Mouse (Mus musculus) embryonic facial prominence, embryonic 11.5 days (tissue): ENCODE measurements at regions not wholly inside any gene's neighbourhood (a gene's known extent, or its start where the extent isn't known, plus 50 kb on each side); places are given as distances from the start of the nearest gene placed in this dataset.

Experiments used
- ATAC-seq: fragments of 200-750 bp; cut with Nextera tagmentation; replicated peaks from 2 replicates; pipeline ENCODE4 v1.8.0; 2017; ENCODE audit warnings: low read depth; ENCODE audit not compliant: insufficient number of reproducible peaks, low FRiP score, low TSS enrichment
- DNase-seq: peaks from one replicate; pipeline ENCODE4 v3.0.0-alpha.2; 2015; ENCODE audit warnings: low spot score
- H3K27ac ChIP-seq: fragments of 300-500 bp; sonication (generic); replicated peaks from 2 replicates; pipeline ENCODE4 v1.5.1; 2014; ENCODE audit warnings: mild to moderate bottlenecking, low read depth, low read length, control low read depth
- H3K27me3 ChIP-seq: fragments of 300-500 bp; sonication (generic); 2 replicates; pipeline ENCODE4 v1.6.1; 2014; ENCODE audit warnings: mild to moderate bottlenecking, low read length, moderate library complexity, mixed read lengths; ENCODE audit not compliant: control insufficient read depth, insufficient read depth
- H3K36me3 ChIP-seq: fragments of 300-500 bp; sonication (generic); replicated peaks from 2 replicates; pipeline ENCODE4 v1.6.1; 2014; ENCODE audit warnings: low read depth, mild to moderate bottlenecking, low read length, moderate library complexity, mixed read lengths; ENCODE audit not compliant: control insufficient read depth, insufficient read depth
- H3K4me1 ChIP-seq: fragments of 300-500 bp; sonication (generic); 2 replicates; pipeline ENCODE4 v1.6.1; 2014; ENCODE audit warnings: low read length, mixed read lengths; ENCODE audit not compliant: control insufficient read depth, insufficient read depth
- H3K4me2 ChIP-seq: fragments of 300-500 bp; sonication (generic); 2 replicates; pipeline ENCODE4 v1.6.1; 2014; ENCODE audit warnings: low read depth, mild to moderate bottlenecking, control low read depth, low read length, moderate library complexity
- H3K4me3 ChIP-seq: fragments of 300-500 bp; sonication (generic); 2 replicates; pipeline ENCODE4 v1.5.1; 2014; ENCODE audit warnings: low read depth, low read length, control low read depth
- H3K9ac ChIP-seq: fragments of 300-500 bp; sonication (generic); replicated peaks from 2 replicates; pipeline ENCODE4 v1.6.1; 2014; ENCODE audit warnings: mild to moderate bottlenecking, control low read depth, low read length
- H3K9me3 ChIP-seq: fragments of 300-500 bp; sonication (generic); replicated peaks from 2 replicates; pipeline ENCODE4 v1.6.1; 2016; ENCODE audit warnings: mild to moderate bottlenecking, low read length, inconsistent platforms, mixed read lengths; ENCODE audit not compliant: control insufficient read depth
- WGBS: fragments of 180-500 bp; shearing (Covaris S2); extraction: QIAGEN DNeasy Blood & Tissue Kit; methylation state at CpG from one replicate; pipeline ENCODE4 v1.1.7; 2014; 5-methylcytosine and 5-hydroxymethylcytosine counted together

- no peaks in the 10 kb centered on the region for H3K27me3 ChIP-seq
- no peaks in the 10 kb centered on the region for H3K4me1 ChIP-seq
- no peak for ATAC-seq
- H3K36me3 ChIP-seq = no peaks in the 10 kb centered on the region
- no peak for DNase-seq
- no peak overlapping the region for H3K4me2 ChIP-seq
- no peak overlapping the region for H3K4me3 ChIP-seq
- H3K27ac ChIP-seq = no peak overlapping the region
- no peak overlapping the region for H3K9ac ChIP-seq
- 59% methylated on average over 3 of the region's 3 CpGs for WGBS
- no peaks in the 10 kb centered on the region for H3K9me3 ChIP-seq
Measured at GRCm38 (mm10) chr2:137236961-137237360, 120.5 kb upstream of the Jag1 start.

DNA sequence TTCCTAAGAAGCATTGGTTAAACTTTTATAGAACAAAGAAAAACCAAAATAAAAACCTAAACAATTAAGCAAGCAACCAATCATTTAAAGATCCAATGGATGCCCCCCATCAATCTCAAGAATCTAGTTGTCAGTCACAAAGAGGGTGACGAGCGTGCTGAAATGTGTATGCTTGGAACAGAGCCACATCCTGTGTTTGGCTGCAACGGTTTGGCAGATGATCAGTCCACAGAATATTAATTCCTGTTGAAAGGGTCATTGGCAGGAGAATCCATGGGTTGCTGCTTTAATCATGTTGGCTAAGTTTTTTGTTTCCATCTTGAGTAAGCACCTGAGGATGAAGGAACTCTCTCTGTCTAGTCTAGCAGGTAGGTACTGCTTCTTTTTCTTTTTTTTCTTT lies 117.5 kb upstream of the Jag1 start:
- Histone ChIP-seq H3K4me1 (no peaks in the 10 kb centered on the region; the same call in 1 of the 2 replicates), H3K27me3 (no peaks in the 10 kb centered on the region), H3K4me2 (no peak overlapping the region), H3K27ac (no peak overlapping the region), H3K4me3 (no peak overlapping the region), H3K9me3 (no peaks in the 10 kb centered on the region), H3K9ac (no peak overlapping the region), H3K36me3 (no peaks in the 10 kb centered on the region)
- ATAC-seq (no peak), DNase-seq (no peak)
- 83% methylated on average over 3 of the region's 3 CpGs for WGBS

- H3K4me3 ChIP-seq = no peak overlapping the region
- H3K27me3 ChIP-seq = no peaks in the 10 kb centered on the region
- H3K9me3 ChIP-seq = no peaks in the 10 kb centered on the region
- H3K9ac ChIP-seq = no peak overlapping the region
- no peak overlapping the region for H3K27ac ChIP-seq
- no peaks in the 10 kb centered on the region; the same call in 1 of the 2 replicates for H3K4me1 ChIP-seq
- ATAC-seq (no peak), DNase-seq (no peak)
- no peaks in the 10 kb centered on the region for H3K36me3 ChIP-seq
- H3K4me2 ChIP-seq = no peak overlapping the region
Measured at GRCm38 (mm10) chr2:137231161-137231560, 114.7 kb upstream of the Jag1 start.

DNA sequence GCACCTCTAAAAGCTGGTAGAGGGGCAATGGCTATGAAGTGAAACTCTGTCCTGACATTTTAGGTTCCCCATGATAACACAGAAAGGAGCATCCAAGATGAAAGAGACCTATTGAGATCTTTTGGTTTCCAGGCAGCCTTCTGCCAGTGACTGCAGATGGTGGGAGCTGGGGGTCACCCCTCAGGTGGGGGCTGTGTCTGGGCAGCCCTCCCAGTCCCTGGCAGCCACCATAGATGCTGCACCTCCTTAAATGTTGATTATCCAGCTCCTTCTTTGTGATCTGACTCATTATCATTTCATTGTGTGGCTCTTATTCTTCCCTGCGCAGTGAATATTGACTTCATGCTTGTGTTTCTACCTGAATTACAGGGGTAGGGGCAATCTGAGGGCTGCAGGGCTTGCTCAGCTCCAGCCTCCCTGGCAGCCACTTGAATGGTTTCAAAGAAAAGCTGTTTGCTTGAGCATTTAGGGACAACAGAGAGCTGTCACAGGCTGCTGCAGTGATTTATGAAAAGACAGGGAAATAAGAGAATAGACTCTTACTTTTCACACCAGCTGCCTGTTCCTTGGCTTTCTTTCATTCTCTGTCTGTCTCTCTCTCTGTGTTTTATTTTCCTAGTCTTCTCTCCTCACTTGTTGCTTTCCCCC lies 113.1 kb upstream of the Jag1 start:
- Histone ChIP-seq H3K9ac (no peak overlapping the region), H3K4me1 (no peaks in the 10 kb centered on the region; the same call in 1 of the 2 replicates), H3K4me3 (no peak overlapping the region), H3K9me3 (no peaks in the 10 kb centered on the region), H3K27ac (no peak overlapping the region), H3K27me3 (no peaks in the 10 kb centered on the region), H3K4me2 (no peak overlapping the region), H3K36me3 (no peaks in the 10 kb centered on the region)
- WGBS = 63% methylated on average over 1 of the region's 1 CpGs
- ATAC-seq = 0 out of 2 replicates have a peak, but pooled peaks have one; percentile 44
- no peak for DNase-seq

GRCm38 (mm10) chr2:137227495-137227894 lies 111.1 kb upstream of the Jag1 start:
- WGBS = 86% methylated on average over 4 of the region's 4 CpGs

GRCm38 (mm10) chr2:137224702-137225552 lies 108.5 kb upstream of the Jag1 start:
- Histone ChIP-seq H3K27ac (no peak overlapping the region), H3K27me3 (no peaks in the 10 kb centered on the region), H3K4me2 (no peak overlapping the region), H3K4me1 (no peaks in the 10 kb centered on the region; the same call in 1 of the 2 replicates), H3K4me3 (no peak overlapping the region), H3K9ac (no peak overlapping the region), H3K9me3 (no peaks in the 10 kb centered on the region), H3K36me3 (no peaks in the 10 kb centered on the region)
- DNase-seq = no peak
- WGBS = 75% methylated on average over 10 of the region's 10 CpGs
- no peak for ATAC-seq

More at GRCm38 (mm10) chr2:137227495-137227894, 111.1 kb upstream of the Jag1 start:
- ATAC-seq = no peak
- H3K4me3 ChIP-seq = no peak overlapping the region
- no peak overlapping the region for H3K4me2 ChIP-seq
- no peak for DNase-seq
- no peak overlapping the region for H3K9ac ChIP-seq
- H3K27ac ChIP-seq = no peak overlapping the region
- no peaks in the 10 kb centered on the region for H3K36me3 ChIP-seq
- no peaks in the 10 kb centered on the region; the same call in 1 of the 2 replicates for H3K4me1 ChIP-seq
- H3K27me3 ChIP-seq = no peaks in the 10 kb centered on the region
- no peaks in the 10 kb centered on the region for H3K9me3 ChIP-seq

DNA sequence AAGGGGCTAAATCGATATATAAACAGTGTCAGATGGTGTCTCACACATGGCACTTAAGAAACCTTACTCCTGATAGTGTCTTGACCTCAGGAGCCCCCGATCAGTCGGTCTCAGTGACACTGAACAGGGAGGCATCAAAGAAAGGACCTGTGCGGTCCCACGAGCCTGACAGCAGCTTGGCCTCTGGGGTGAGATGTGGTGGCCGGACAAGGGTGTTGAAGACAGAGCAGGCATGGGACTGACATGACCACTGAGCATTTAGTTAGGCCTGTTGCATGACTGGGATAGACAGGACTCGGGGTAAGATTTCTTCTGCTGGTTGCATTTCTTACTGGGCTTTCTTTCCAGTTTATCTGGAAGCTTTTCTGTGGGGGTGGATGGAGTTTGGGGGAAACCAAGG lies 99.3 kb upstream of the Jag1 start:
- no peaks in the 10 kb centered on the region for H3K36me3 ChIP-seq
- DNase-seq = no peak
- H3K9ac ChIP-seq = no peak overlapping the region
- H3K4me3 ChIP-seq = no peak overlapping the region
- no peaks in the 10 kb centered on the region for H3K27me3 ChIP-seq
- no peaks in the 10 kb centered on the region for H3K4me1 ChIP-seq
- H3K27ac ChIP-seq = no peak overlapping the region
- ATAC-seq = no peak
- H3K9me3 ChIP-seq = no peaks in the 10 kb centered on the region
- no peak overlapping the region for H3K4me2 ChIP-seq
- WGBS = 33% methylated on average over 7 of the region's 7 CpGs

GRCm38 (mm10) chr2:137207846-137208245 lies 91.4 kb upstream of the Jag1 start:
- no peak for ATAC-seq
- Histone ChIP-seq H3K4me1 (no peaks in the 10 kb centered on the region), H3K27me3 (no peaks in the 10 kb centered on the region), H3K4me3 (no peak overlapping the region), H3K27ac (no peak overlapping the region), H3K9ac (no peak overlapping the region), H3K36me3 (no peaks in the 10 kb centered on the region), H3K4me2 (no peak overlapping the region), H3K9me3 (no peaks in the 10 kb centered on the region)
- DNase-seq = no peak
- 89% methylated on average over 2 of the region's 2 CpGs for WGBS
